Comparison of ENCODE assay signal across 8 mouse cellular contexts in the genomic region with DNA sequence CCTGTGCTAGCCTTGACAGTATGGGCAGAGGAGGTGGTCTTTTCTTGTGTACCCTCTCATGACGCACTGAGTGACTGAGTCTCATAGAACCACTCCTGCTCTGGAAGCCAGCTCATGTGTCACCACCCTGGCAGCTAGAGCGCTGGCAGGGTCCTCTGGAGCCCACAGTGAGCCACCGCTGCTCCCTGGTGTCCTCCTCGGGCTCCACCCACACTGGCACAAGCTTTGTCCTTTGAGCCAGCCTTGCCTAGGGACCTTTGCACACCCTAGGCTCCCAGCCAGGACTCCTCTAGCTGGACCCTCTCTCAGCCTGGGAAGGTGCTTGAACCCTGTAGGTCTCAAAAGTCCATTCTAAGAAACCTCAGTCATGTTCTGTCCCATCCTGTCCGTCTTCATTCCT. TPM values are rescaled to one million over a fixed set of nuclear protein-coding genes. Genes with fewer than 3 reads are reported as not detected.
DNase-seq lines count a peak whose midpoint lies in the region; ATAC-seq lines count a peak whose summit lies in the region.

No protein-coding gene starts in this region.

- 0 out of 2 replicates have a peak, but pooled peaks have one; percentile 2 for ATAC-seq in cerebellum, adult (ENCODE audit: insufficient number of reproducible peaks, low FRiP score, low TSS enrichment)
- ATAC-seq in midbrain, embryonic 15.5 days (replicated peaks): 0 out of 2 replicates have a peak, but pooled peaks have one; percentile 45
- no peak for ATAC-seq in midbrain, embryonic 13.5 days
- ATAC-seq in megakaryocyte-erythroid progenitor cell, adult 5-6 weeks (replicated peaks; ENCODE audit: low FRiP score, low TSS enrichment, poor library complexity, severe bottlenecking): no peak
- no peak for ATAC-seq in forebrain, embryonic 13.5 days

- 73% methylated on average over 5 of the region's 5 CpGs for WGBS in midbrain, embryonic 15.5 days
- 77% methylated on average over 5 of the region's 5 CpGs for WGBS in midbrain, embryonic 13.5 days
- WGBS in forebrain, embryonic 13.5 days: 73% methylated on average over 5 of the region's 5 CpGs

- H3K9me3 ChIP-seq in midbrain, embryonic 15.5 days: no peaks in the 10 kb centered on the region
- no peaks in the 10 kb centered on the region for H3K9me3 ChIP-seq in midbrain, embryonic 13.5 days
- H3K9me3 ChIP-seq in forebrain, embryonic 13.5 days (replicated peaks): no peaks in the 10 kb centered on the region

- no peak overlapping the region for H3K4me2 ChIP-seq in midbrain, embryonic 15.5 days
- no peak overlapping the region for H3K4me2 ChIP-seq in midbrain, embryonic 13.5 days (replicated peaks)
- no peak overlapping the region for H3K4me2 ChIP-seq in forebrain, embryonic 13.5 days

- peaks cover 6% of the 10 kb centered on the region; the same call in 1 of the 2 replicates for H3K4me1 ChIP-seq in midbrain, embryonic 15.5 days
- peaks cover 14% of the 10 kb centered on the region for H3K4me1 ChIP-seq in midbrain, embryonic 13.5 days (replicated peaks)
- peaks cover 10% of the 10 kb centered on the region for H3K4me1 ChIP-seq in forebrain, embryonic 13.5 days

- no peaks in the 10 kb centered on the region for H3K36me3 ChIP-seq in midbrain, embryonic 15.5 days (replicated peaks)
- H3K36me3 ChIP-seq in midbrain, embryonic 13.5 days: no peaks in the 10 kb centered on the region
- no peaks in the 10 kb centered on the region for H3K36me3 ChIP-seq in forebrain, embryonic 13.5 days (ENCODE audit: poor library complexity, severe bottlenecking)

- H3K9ac ChIP-seq in midbrain, embryonic 15.5 days: no peak overlapping the region
- no peak overlapping the region for H3K9ac ChIP-seq in midbrain, embryonic 13.5 days (replicated peaks)
- no peak overlapping the region for H3K9ac ChIP-seq in forebrain, embryonic 13.5 days

- H3K27me3 ChIP-seq in midbrain, embryonic 15.5 days (replicated peaks): no peaks in the 10 kb centered on the region
- H3K27me3 ChIP-seq in midbrain, embryonic 13.5 days: no peaks in the 10 kb centered on the region
- no peaks in the 10 kb centered on the region; the same call in 1 of the 2 replicates for H3K27me3 ChIP-seq in forebrain, embryonic 13.5 days

- no peak for DNase-seq in cerebellum, adult 11 months
- DNase-seq in heart, postnatal 4 days: peak; percentile 82
- peak; percentile 77 for DNase-seq in lung, postnatal 10 days

- no peak overlapping the region for H3K4me3 ChIP-seq in midbrain, embryonic 15.5 days
- no peak overlapping the region for H3K4me3 ChIP-seq in midbrain, embryonic 13.5 days (replicated peaks)
- H3K4me3 ChIP-seq in forebrain, embryonic 13.5 days: no peak overlapping the region

- no peak overlapping the region for H3K27ac ChIP-seq in midbrain, embryonic 15.5 days
- no peak overlapping the region for H3K27ac ChIP-seq in midbrain, embryonic 13.5 days
- no peak overlapping the region for H3K27ac ChIP-seq in forebrain, embryonic 13.5 days

RNA-seq across cellular contexts. Expression of a gene that starts 11.7 kb away (rescaled TPM):
- polyA plus RNA-seq in midbrain, embryonic 15.5 days (2015; fragmentation: Nextera tagmentation; extraction: Ambion mirVana): 13.6 and 15.5 TPM in 2 replicates
- 8.7 and 9.0 TPM in 2 replicates for polyA plus RNA-seq in midbrain, embryonic 13.5 days (2015; fragmentation: Nextera tagmentation; extraction: Ambion mirVana)
- total RNA-seq in heart, postnatal 4 days (2021): 10 to 100 TPM in 1 of 2 experiments, 1 to 10 TPM in 1; 9.7 to 11.6 TPM
- total RNA-seq in megakaryocyte-erythroid progenitor cell, adult 5-6 weeks (2014; fragmentation: Nextera tagmentation): not detected in 2 replicates
- total RNA-seq in megakaryocyte-erythroid progenitor cell, adult 5-6 weeks (2017): not detected in 2 replicates
- polyA plus RNA-seq in forebrain, embryonic 13.5 days (2015; fragmentation: Nextera tagmentation; extraction: Ambion mirVana): 6.5 and 7.0 TPM in 2 replicates

RNA-seq across cellular contexts. Expression of a gene that starts 22.1 kb away (rescaled TPM):
- polyA plus RNA-seq in midbrain, embryonic 15.5 days (2015; fragmentation: Nextera tagmentation; extraction: Ambion mirVana): 7.8 and 8.1 TPM in 2 replicates
- 6.7 and 8.4 TPM in 2 replicates for polyA plus RNA-seq in midbrain, embryonic 13.5 days (2015; fragmentation: Nextera tagmentation; extraction: Ambion mirVana)
- not detected for total RNA-seq in heart, postnatal 4 days (2021)
- total RNA-seq in megakaryocyte-erythroid progenitor cell, adult 5-6 weeks (2014; fragmentation: Nextera tagmentation): not detected in 2 replicates
- total RNA-seq in megakaryocyte-erythroid progenitor cell, adult 5-6 weeks (2017): not detected in 2 replicates
- polyA plus RNA-seq in forebrain, embryonic 13.5 days (2015; fragmentation: Nextera tagmentation; extraction: Ambion mirVana): 3.1 TPM in 2 replicates

RNA-seq across cellular contexts. Expression of a gene that starts 35.5 kb away (rescaled TPM):
- polyA plus RNA-seq in midbrain, embryonic 15.5 days (2015; fragmentation: Nextera tagmentation; extraction: Ambion mirVana): 49.9 and 58.7 TPM in 2 replicates
- 28.3 and 30.8 TPM in 2 replicates for polyA plus RNA-seq in midbrain, embryonic 13.5 days (2015; fragmentation: Nextera tagmentation; extraction: Ambion mirVana)
- 1 to 10 TPM in 1 of 2 experiments, under 1 TPM in 1; 0.61 to 1.2 TPM for total RNA-seq in heart, postnatal 4 days (2021)
- total RNA-seq in megakaryocyte-erythroid progenitor cell, adult 5-6 weeks (2014; fragmentation: Nextera tagmentation): 3.2 and 4.1 TPM in 2 replicates
- total RNA-seq in megakaryocyte-erythroid progenitor cell, adult 5-6 weeks (2017): 4.3 and 5.3 TPM in 2 replicates
- polyA plus RNA-seq in forebrain, embryonic 13.5 days (2015; fragmentation: Nextera tagmentation; extraction: Ambion mirVana): 8.1 and 9.6 TPM in 2 replicates

Comparison
In these comparisons a context has a peak if more than half of its experiments do, and no peak if none do; other contexts are left out.
1. ATAC-seq: peak in cerebellum, adult (single experiment) and midbrain, embryonic 15.5 days (single experiment); none in midbrain, embryonic 13.5 days (single experiment), megakaryocyte-erythroid progenitor cell, adult 5-6 weeks (single experiment) and forebrain, embryonic 13.5 days (single experiment).